Mouse (Mus musculus) heart, postnatal 0 days (tissue): ENCODE measurements around the gene Rnf135.

Experiments used
- CTCF ChIP-seq: IDR thresholded peaks from 2 replicates; pipeline ENCODE4 v1.5.1; 2016; ENCODE audit warnings: antibody characterized with exemption, control low read depth, low read depth
- EP300 ChIP-seq: IDR thresholded peaks from 2 replicates; pipeline ENCODE4 v1.6.1; 2016; ENCODE audit warnings: antibody characterized with exemption, low read depth

GRCm38 (mm10) chr11:80208465-80208859 lies 24.8 kb downstream of the Rnf135 start:
- TF ChIP-seq CTCF (no peak), EP300 (0 out of 2 replicates have a peak, but pooled peaks have one; percentile 16)
